Mouse (Mus musculus) left cerebral cortex, adult 2 months (tissue): ENCODE measurements at regions not wholly inside any gene's neighbourhood (a gene's known extent, or its start where the extent isn't known, plus 50 kb on each side); places are given as distances from the start of the nearest gene placed in this dataset.

Source experiments
- DNase-seq, 2 experiments: peaks; one replicate each; pipeline ENCODE4 v3.0.0; 2021 to 2022; ENCODE audit warnings: low spot score in 2 of 2, mixed read lengths in 1 of 2; ENCODE audit errors: extremely low spot score in 1 of 2
- H3K27ac ChIP-seq: fragments of 200-600 bp; 2 replicates; pipeline ENCODE4 v1.8.1; 2022
- H3K4me3 ChIP-seq: fragments of 200-600 bp; 2 replicates; pipeline ENCODE4 v1.8.1; 2022
- CTCF ChIP-seq: fragments of 200-600 bp; IDR thresholded peaks from 2 replicates; pipeline ENCODE4 v1.8.1; 2022; ENCODE audit warnings: antibody characterized with exemption, mild to moderate bottlenecking, moderate library complexity
- intact Hi-C: fragments of 180-260 bp; cut with DNase I; formaldehyde crosslinking; loops from one replicate; pipeline ENCODE4 v1.15.1; 2025

GRCm38 (mm10) chr9:46871211-46871994, 127.1 kb upstream of the Gm4791 start:
- DNase-seq, result no peak
- intact Hi-C loops, result no loop called here
- no peak for TF ChIP-seq CTCF
- peak overlapping the region; percentile 53; the same call in 1 of the 2 replicates for H3K27ac ChIP-seq
- no peak overlapping the region for H3K4me3 ChIP-seq

GRCm38 (mm10) chr9:46863934-46864333, 134.6 kb upstream of the Gm4791 start:
- intact Hi-C loops, result no loop called here
- Histone ChIP-seq H3K27ac (no peak overlapping the region), H3K4me3 (no peak overlapping the region)
- DNase-seq, result no peak
- TF ChIP-seq CTCF, result no peak

GRCm38 (mm10) chr9:46851753-46852152, 146.8 kb upstream of the Gm4791 start:
- Histone ChIP-seq H3K27ac (no peak overlapping the region), H3K4me3 (no peak overlapping the region; the same call in 1 of the 2 replicates)
- DNase-seq, result peak in 1 of 2 experiments; percentile 24
- TF ChIP-seq CTCF, result no peak
- intact Hi-C loops, result no loop called here

GRCm38 (mm10) chr9:46851336-46851735, 147.2 kb upstream of the Gm4791 start:
- H3K27ac ChIP-seq, result no peak overlapping the region
- TF ChIP-seq CTCF, result no peak

GRCm38 (mm10) chr9:46845276-46845675, 153.3 kb upstream of the Gm4791 start:
- intact Hi-C loops, result no loop called here
- no peak for TF ChIP-seq CTCF
- DNase-seq, result no peak
- no peak overlapping the region for H3K4me3 ChIP-seq
- peak overlapping the region; percentile 21; the same call in 1 of the 2 replicates for H3K27ac ChIP-seq

More at GRCm38 (mm10) chr9:46851336-46851735, 147.2 kb upstream of the Gm4791 start:
- no peak for DNase-seq
- intact Hi-C loops, result no loop called here
- no peak overlapping the region for H3K4me3 ChIP-seq

GRCm38 (mm10) chr9:46843781-46844180, 154.8 kb upstream of the Gm4791 start:
- no peak for DNase-seq
- Histone ChIP-seq H3K27ac (no peak overlapping the region), H3K4me3 (no peak overlapping the region)
- no peak for TF ChIP-seq CTCF
- intact Hi-C loops, result no loop called here

GRCm38 (mm10) chr9:46841571-46841970, 157.0 kb upstream of the Gm4791 start:
- H3K4me3 ChIP-seq, result no peak overlapping the region
- H3K27ac ChIP-seq, result no peak overlapping the region
- no peak for TF ChIP-seq CTCF
- DNase-seq, result no peak
- intact Hi-C loops, result no loop called here

- no peak for TF ChIP-seq CTCF
- H3K4me3 ChIP-seq, result no peak overlapping the region
- intact Hi-C loops, result no loop called here
- H3K27ac ChIP-seq, result no peak overlapping the region
- DNase-seq, result no peak
Measured at GRCm38 (mm10) chr9:46835261-46835660, 163.3 kb upstream of the Gm4791 start.

GRCm38 (mm10) chr9:46830746-46831560, 167.6 kb upstream of the Gm4791 start:
- H3K4me3 ChIP-seq, result no peak overlapping the region
- H3K27ac ChIP-seq, result no peak overlapping the region
- DNase-seq, result no peak
- no peak for TF ChIP-seq CTCF
- intact Hi-C loops, result no loop called here

GRCm38 (mm10) chr9:46830316-46830715, 168.2 kb upstream of the Gm4791 start:
- Histone ChIP-seq H3K27ac (no peak overlapping the region), H3K4me3 (no peak overlapping the region)
- no peak for TF ChIP-seq CTCF
- intact Hi-C loops, result no loop called here
- DNase-seq, result no peak

- Histone ChIP-seq H3K4me3 (no peak overlapping the region), H3K27ac (no peak overlapping the region)
- TF ChIP-seq CTCF, result no peak
- intact Hi-C loops, result no loop called here
- no peak for DNase-seq
Measured at GRCm38 (mm10) chr9:46824703-46825102, 173.8 kb upstream of the Gm4791 start.

GRCm38 (mm10) chr9:46819808-46820207, 178.7 kb upstream of the Gm4791 start:
- intact Hi-C loops, result loop anchor here (5.0 to 10.0 kb wide), 3 partner anchors 87 to 707 kb away; no protein-coding TSS in a partner anchor
- no peak overlapping the region for H3K27ac ChIP-seq
- peak in 1 of 2 experiments; percentile 5 for DNase-seq
- H3K4me3 ChIP-seq, result no peak overlapping the region
- no peak for TF ChIP-seq CTCF
